Mouse (Mus musculus): Measurements from ENCODE around the gene Fbrsl1. TPM values are rescaled to one million over a fixed set of nuclear protein-coding genes. Genes with fewer than 3 reads are reported as not detected.

The Fbrsl1 gene
- polyA plus RNA-seq, 1 experiment from 2014 or later = 12.1 TPM

DNA sequence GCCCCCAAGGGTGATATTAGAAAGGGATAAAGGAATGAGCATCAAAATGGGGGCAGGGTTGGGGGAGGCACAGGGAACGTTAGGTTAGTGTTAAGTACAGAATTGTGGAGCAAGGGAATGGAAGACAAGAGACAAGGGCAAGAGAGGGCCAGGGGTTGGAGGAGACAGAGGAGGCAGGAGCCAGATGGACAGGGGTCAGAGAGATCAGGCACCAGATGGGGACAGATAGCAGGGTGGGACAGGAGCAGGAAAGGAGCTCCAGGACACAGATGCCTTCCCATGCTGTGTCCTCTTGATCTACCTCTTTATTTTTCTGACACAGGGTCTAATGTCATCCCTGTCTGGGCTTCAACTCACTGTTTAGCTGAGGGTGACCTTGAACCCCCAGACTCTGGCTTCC is 24.5 kb upstream of the Fbrsl1 start:
- no peaks in the 10 kb centered on the region for H3K27me3 ChIP-seq
- H3K27ac ChIP-seq = no peak overlapping the region
- H3K9ac ChIP-seq = no peak overlapping the region
- H3K4me3 ChIP-seq = no peak overlapping the region
- H3K36me3 ChIP-seq = no peaks in the 10 kb centered on the region
- H3K4me2 ChIP-seq = no peak overlapping the region
- no peak; the same call in 1 of the 2 replicates for ATAC-seq (ENCODE audit: insufficient number of reproducible peaks, low FRiP score, low TSS enrichment, low read depth)
- 48% methylated on average over 1 of the region's 1 CpGs for WGBS
- no peaks in the 10 kb centered on the region; the same call in 1 of the 2 replicates for H3K4me1 ChIP-seq
- H3K9me3 ChIP-seq = no peaks in the 10 kb centered on the region

DNA sequence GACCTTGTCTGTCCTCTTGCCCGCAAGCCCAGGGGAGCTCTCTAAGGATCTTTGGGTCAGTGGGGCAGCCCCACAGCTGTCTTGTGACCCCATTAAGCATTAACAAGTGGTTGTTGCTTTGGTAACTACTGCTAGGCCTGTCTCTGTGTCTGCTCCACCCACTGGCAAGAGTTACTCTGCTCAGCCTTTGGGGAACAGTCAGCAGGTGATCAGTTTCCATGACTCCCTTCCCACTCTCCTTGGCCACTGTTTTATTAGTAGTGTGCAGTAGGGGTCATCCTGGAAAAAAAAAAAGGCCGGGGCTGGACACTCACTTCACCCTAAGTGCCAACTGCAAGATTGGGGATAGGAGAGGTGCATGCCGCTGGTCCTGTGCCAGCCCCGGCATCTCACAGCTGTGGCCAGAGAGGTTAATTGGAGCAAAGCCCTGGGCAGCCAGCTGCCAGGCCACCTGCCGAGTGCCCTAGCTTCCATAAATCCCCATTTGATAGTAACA is 23.7 kb upstream of the Fbrsl1 start:
- Histone ChIP-seq H3K9ac (no peak overlapping the region), H3K9me3 (no peaks in the 10 kb centered on the region), H3K36me3 (no peaks in the 10 kb centered on the region), H3K4me1 (no peaks in the 10 kb centered on the region; the same call in 1 of the 2 replicates), H3K27ac (no peak overlapping the region), H3K4me3 (no peak overlapping the region), H3K27me3 (no peaks in the 10 kb centered on the region), H3K4me2 (no peak overlapping the region)
- 29% methylated on average over 5 of the region's 5 CpGs for WGBS
- ATAC-seq (ENCODE audit: insufficient number of reproducible peaks, low FRiP score, low TSS enrichment, low read depth) = no peak

DNA sequence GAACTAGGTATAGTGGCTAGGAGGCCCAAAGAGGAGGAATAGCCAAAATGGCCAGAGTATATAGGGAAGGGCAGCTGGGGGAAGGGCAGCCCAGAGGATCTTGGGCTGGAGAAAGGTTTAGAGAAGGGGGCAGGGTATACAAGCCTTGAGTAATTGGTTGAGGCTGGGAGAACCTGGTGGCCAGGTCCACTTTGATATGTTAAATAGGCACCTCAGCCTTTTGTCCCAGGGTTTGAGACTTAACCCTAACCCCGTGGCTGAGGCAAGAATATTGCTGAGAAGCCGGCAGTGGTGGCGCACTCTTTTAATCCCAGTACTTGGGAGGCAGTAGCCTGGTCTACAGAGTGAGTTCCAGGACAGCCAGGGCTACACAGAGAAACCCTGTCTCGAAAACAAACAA is 23.0 kb upstream of the Fbrsl1 start:
- no peak for ATAC-seq (ENCODE audit: insufficient number of reproducible peaks, low FRiP score, low TSS enrichment, low read depth)
- Histone ChIP-seq H3K36me3 (no peaks in the 10 kb centered on the region), H3K9ac (no peak overlapping the region), H3K27me3 (no peaks in the 10 kb centered on the region), H3K9me3 (no peaks in the 10 kb centered on the region), H3K27ac (no peak overlapping the region), H3K4me3 (no peak overlapping the region), H3K4me2 (no peak overlapping the region), H3K4me1 (peaks cover 3% of the 10 kb centered on the region; the same call in 1 of the 2 replicates)
- 32% methylated on average over 4 of the region's 4 CpGs for WGBS

DNA sequence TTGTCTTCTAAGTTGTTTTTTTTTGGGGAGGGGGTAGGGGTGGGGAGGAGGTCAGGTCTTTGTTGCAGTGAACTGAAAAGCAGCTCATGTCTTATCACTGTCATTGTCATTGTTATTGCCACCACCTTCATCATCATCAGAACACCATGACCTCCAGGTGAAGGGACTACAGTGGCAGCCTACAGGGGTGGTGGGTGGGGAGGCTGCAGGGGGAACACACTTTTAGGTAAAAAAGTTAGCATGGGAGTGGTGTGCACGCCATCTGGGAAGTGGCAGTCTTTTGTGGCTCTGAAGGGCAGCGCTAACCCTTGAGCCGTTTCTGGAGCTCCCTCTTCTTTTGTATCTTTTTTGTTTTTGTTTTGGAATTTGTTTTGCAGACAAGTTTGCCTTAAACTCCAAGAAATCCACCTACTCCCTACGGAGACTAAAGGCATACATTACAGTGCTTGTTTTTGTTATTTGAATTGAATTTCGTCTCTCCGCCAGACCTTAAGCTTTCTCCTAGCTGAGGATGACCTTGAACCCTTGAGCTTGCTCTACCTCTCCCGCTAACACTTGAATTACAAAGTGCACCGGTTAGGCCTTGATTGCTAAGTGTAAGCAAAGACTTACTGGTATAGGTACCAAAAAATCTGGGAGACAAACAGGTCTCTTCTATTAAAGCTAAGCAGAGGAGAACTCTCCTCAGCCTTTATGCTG is 21.1 kb upstream of the Fbrsl1 start:
- H3K36me3 ChIP-seq = no peaks in the 10 kb centered on the region
- no peak overlapping the region for H3K9ac ChIP-seq
- H3K27me3 ChIP-seq = no peaks in the 10 kb centered on the region
- no peaks in the 10 kb centered on the region for H3K9me3 ChIP-seq
- no peak for ATAC-seq (ENCODE audit: insufficient number of reproducible peaks, low FRiP score, low TSS enrichment, low read depth)
- 80% methylated on average over 8 of the region's 8 CpGs for WGBS
- no peak overlapping the region for H3K4me3 ChIP-seq
- no peak overlapping the region for H3K27ac ChIP-seq
- H3K4me1 ChIP-seq = peaks cover 3% of the 10 kb centered on the region; the same call in 1 of the 2 replicates
- no peak overlapping the region for H3K4me2 ChIP-seq

DNA sequence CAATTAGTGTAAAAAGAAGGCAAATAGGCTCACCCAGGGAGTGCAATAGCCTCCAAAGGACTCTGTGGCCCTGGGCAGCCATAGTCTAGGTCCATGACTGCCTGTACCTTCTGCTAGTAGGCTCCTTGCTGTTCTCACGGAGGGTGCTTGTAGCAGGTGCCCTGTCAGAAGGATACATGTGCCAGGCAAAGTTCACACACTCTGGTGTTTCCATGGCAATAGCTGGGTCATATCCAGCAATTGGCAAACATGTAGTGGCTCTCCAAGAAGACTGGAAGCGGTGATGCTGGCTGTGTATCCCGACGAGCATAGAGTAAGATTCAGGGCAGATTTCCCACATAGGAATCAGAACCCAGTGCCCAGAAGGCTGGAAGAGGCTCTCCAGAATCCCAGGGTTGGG is 20.0 kb upstream of the Fbrsl1 start:
- Histone ChIP-seq H3K27ac (no peak overlapping the region), H3K9ac (no peak overlapping the region), H3K27me3 (no peaks in the 10 kb centered on the region), H3K4me3 (no peak overlapping the region), H3K9me3 (no peaks in the 10 kb centered on the region), H3K36me3 (no peaks in the 10 kb centered on the region), H3K4me2 (no peak overlapping the region), H3K4me1 (peaks cover 3% of the 10 kb centered on the region; the same call in 1 of the 2 replicates)
- no peak for ATAC-seq (ENCODE audit: insufficient number of reproducible peaks, low FRiP score, low TSS enrichment, low read depth)
- WGBS = 81% methylated on average over 4 of the region's 4 CpGs

DNA sequence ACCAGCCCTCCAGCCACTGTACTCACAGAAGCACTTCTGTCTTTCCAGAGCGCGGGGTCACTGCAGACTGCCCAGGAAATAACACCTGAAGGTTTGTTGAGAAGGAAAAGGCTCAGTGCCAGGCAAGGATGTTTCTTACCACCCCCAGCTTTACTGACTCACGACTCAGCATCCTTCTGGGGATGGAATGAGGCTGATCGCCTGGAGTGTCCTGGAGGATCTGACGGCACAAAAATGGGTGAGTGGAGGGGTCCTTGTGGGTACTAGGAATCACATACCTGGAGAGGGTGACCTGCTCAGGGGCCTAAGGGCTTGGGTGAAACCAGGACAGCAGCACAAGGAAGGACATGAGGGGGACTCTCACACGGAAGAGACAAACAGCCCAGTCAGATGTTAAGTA is 19.4 kb upstream of the Fbrsl1 start:
- ATAC-seq (ENCODE audit: insufficient number of reproducible peaks, low FRiP score, low TSS enrichment, low read depth) = no peak
- H3K4me2 ChIP-seq = no peak overlapping the region
- no peaks in the 10 kb centered on the region for H3K36me3 ChIP-seq
- H3K4me3 ChIP-seq = no peak overlapping the region
- H3K9me3 ChIP-seq = no peaks in the 10 kb centered on the region
- 72% methylated on average over 6 of the region's 6 CpGs for WGBS
- peaks cover 3% of the 10 kb centered on the region; the same call in 1 of the 2 replicates for H3K4me1 ChIP-seq
- H3K9ac ChIP-seq = no peak overlapping the region
- H3K27me3 ChIP-seq = no peaks in the 10 kb centered on the region
- no peak overlapping the region for H3K27ac ChIP-seq

DNA sequence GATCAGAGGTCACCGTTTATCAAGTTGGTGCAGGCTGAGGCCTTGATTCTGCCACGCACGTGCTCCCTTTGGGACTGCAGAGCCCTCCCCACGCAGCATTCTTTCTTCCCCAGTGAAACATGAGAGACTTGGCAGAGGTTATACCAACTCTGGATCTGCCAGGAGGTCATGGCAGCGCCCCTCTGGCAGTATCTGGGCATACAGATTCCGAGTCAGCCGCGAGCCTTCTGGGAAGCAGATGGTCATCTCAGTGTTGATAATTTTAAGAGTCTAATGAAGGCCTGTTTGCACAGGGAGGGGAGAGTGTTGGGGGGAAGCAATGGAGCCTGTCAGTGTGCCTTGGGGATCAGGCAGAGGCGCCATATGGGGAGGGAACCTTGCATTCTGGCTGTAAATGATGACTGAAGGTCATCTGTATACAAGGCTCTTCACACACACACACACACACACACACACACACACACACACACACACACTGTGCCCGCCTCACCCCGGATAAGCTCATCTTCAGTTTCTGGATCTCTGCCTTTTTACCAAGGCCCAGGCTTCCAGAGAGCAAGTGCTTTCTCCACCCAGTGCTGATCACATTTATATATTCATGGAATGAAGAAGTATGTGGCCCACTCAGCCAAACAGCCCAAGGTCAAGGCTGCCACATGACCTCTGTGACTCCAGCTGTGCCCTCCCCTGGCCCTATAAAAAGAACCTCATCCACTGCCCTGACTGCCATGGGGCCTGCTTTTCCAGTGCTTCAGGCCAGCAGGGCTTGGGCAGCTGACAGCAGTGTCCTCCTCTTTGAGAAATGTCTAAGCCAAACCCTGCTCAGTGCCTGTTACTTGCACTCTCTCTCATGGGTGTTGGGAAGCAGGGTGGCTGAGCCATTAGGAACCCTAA is 18.5 kb upstream of the Fbrsl1 start:
- H3K4me3 ChIP-seq = no peak overlapping the region
- H3K27ac ChIP-seq = no peak overlapping the region
- H3K9ac ChIP-seq = no peak overlapping the region
- WGBS = 63% methylated on average over 11 of the region's 11 CpGs
- no peaks in the 10 kb centered on the region for H3K36me3 ChIP-seq
- H3K9me3 ChIP-seq = no peaks in the 10 kb centered on the region
- peaks cover 3% of the 10 kb centered on the region; the same call in 1 of the 2 replicates for H3K4me1 ChIP-seq
- no peaks in the 10 kb centered on the region for H3K27me3 ChIP-seq
- no peak for ATAC-seq (ENCODE audit: insufficient number of reproducible peaks, low FRiP score, low TSS enrichment, low read depth)
- H3K4me2 ChIP-seq = no peak overlapping the region

DNA sequence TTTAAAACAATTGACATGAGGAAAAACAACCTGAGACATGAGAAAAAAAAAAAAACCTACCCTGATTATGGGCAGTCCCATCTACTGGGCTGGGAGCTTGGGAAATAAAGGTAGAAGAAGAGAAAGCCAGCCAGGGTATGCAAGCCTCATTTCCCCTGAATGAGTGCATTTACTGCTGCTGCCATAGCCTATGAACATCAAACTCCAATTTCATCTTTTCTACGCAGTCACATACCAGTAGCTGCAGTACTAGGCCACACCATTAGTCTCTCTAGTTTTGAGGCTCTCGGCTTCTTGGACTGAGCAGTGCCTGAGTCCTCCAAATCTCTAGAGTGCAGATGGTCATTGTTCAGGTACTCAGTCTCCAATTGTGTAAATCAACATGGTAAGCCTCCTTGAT is 14.3 kb upstream of the Fbrsl1 start:
- no peaks in the 10 kb centered on the region for H3K27me3 ChIP-seq
- WGBS = 90% methylated on average over 2 of the region's 2 CpGs
- H3K4me3 ChIP-seq = no peak overlapping the region
- no peaks in the 10 kb centered on the region for H3K36me3 ChIP-seq
- no peaks in the 10 kb centered on the region for H3K9me3 ChIP-seq
- H3K4me1 ChIP-seq = peaks cover 3% of the 10 kb centered on the region; the same call in 1 of the 2 replicates
- no peak overlapping the region for H3K4me2 ChIP-seq
- no peak overlapping the region for H3K9ac ChIP-seq
- ATAC-seq (ENCODE audit: insufficient number of reproducible peaks, low FRiP score, low TSS enrichment, low read depth) = no peak
- no peak overlapping the region for H3K27ac ChIP-seq

DNA sequence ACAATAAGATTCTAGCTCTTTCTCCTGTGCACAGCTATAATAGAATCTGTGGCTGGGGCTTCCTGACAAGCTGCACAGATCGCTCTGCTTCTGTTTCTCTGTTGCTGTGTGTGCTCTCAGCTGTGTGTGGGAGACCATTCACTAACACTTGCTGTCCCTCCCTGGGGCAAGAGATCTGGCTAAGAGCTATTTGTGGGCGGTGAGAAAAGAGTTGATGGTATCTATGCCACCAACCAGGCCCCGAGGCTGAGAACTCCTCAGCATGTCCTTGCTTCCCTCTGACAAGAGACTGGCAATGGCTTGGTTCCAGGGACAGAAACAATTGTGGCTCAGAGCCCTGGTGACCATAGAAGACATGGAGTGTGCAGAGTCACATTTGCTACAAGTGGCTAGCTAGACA is 10.6 kb upstream of the Fbrsl1 start:
- no peaks in the 10 kb centered on the region for H3K36me3 ChIP-seq
- H3K9ac ChIP-seq = no peak overlapping the region
- no peak overlapping the region for H3K4me2 ChIP-seq
- no peak for ATAC-seq (ENCODE audit: insufficient number of reproducible peaks, low FRiP score, low TSS enrichment, low read depth)
- H3K4me1 ChIP-seq = no peaks in the 10 kb centered on the region
- no peak overlapping the region for H3K4me3 ChIP-seq
- H3K9me3 ChIP-seq = no peaks in the 10 kb centered on the region
- no peaks in the 10 kb centered on the region for H3K27me3 ChIP-seq
- H3K27ac ChIP-seq = no peak overlapping the region
- WGBS = 61% methylated on average over 3 of the region's 3 CpGs

DNA sequence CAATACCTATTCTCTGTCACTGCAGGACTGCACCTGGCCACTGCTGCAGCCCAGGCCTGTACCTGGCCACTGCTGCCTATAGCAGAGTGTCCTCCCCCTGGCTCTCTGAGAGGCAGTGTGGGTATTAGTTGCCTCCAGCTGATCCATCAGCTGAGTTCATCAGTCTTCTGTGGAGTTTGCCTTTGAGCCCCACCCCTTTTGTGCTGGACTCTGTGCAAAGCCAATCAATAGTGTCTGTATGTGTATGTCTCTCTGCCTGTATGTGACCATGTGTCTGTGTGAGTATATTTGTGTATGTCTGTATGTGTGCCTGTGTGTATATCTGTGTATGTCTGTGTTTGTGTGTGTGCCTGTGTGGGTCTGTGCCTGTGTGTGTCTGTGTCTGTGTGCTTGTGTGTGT is 7.0 kb upstream of the Fbrsl1 start:
- no peaks in the 10 kb centered on the region for H3K27me3 ChIP-seq
- no peaks in the 10 kb centered on the region for H3K9me3 ChIP-seq
- no peaks in the 10 kb centered on the region for H3K4me1 ChIP-seq
- no peak for ATAC-seq (ENCODE audit: insufficient number of reproducible peaks, low FRiP score, low TSS enrichment, low read depth)
- H3K9ac ChIP-seq = no peak overlapping the region
- no peak overlapping the region for H3K4me2 ChIP-seq
- no peaks in the 10 kb centered on the region for H3K36me3 ChIP-seq
- no peak overlapping the region for H3K27ac ChIP-seq
- no peak overlapping the region for H3K4me3 ChIP-seq

DNA sequence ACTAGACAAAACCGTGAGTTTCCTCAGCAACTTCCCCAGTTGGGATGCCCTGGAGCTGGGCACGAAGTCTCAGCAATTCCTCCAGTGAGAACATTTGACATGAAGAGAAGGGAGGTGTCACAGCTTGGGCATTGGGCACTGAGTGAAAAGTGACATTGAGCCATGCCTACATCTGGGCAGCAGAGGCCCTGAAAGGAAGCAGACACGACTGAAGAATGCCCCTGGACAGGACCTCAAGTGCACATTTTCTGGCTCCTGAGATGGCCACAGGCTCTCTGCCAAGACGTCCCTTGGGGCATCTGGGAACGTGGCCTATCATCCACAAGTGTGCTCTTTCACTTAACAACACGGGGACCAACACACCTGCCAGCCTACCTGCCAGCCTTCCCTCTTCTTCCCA is 991 bp upstream of the Fbrsl1 start:
- WGBS = 41% methylated on average over 6 of the region's 6 CpGs
- Histone ChIP-seq H3K36me3 (no peaks in the 10 kb centered on the region), H3K4me1 (peaks cover 31% of the 10 kb centered on the region), H3K4me2 (peak overlapping the region; percentile 79), H3K27me3 (peaks cover 3% of the 10 kb centered on the region; the same call in 1 of the 2 replicates), H3K27ac (peak overlapping the region; percentile 72), H3K9me3 (no peaks in the 10 kb centered on the region), H3K4me3 (peak overlapping the region; percentile 94), H3K9ac (no peak overlapping the region)
- ATAC-seq (ENCODE audit: insufficient number of reproducible peaks, low FRiP score, low TSS enrichment, low read depth) = no peak
